Comparison of ENCODE assay signal across 12 mouse cellular contexts in the genomic region with DNA sequence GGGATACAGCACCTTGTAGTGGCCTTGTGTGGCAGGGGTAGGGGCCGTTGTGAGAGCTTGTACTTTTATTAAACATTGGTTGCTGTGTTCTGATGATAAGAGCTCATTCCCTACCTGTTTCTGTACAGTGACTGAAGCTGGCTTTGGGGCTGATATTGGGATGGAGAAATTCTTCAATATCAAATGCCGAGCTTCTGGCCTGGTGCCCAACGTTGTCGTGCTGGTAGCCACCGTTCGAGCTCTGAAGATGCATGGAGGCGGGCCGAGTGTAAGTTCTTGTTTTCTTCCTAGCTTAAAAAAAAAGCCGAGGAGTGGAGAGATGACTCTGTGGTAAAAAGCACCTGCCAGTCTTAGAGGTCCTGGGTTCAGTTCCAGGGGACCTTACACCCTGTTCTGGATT.
"Had no signal": no experiment of that assay in that cellular context is flagged by ENCODE, and none has a peak within 500 bp of the region (broad histone marks: within the 10 kb centered on the region; RNA-seq: fewer than 3 reads in every experiment).

No protein-coding gene starts in this region.

- DNase-seq: gastrocnemius, adult 2 months; gastrocnemius, postnatal 10 days; gastrocnemius, postnatal 25 days; heart, adult 18-20 months; heart, postnatal 10 days; heart, postnatal 4 days; kidney, adult 18-20 months; kidney, adult 8-10 months; kidney, postnatal 10 days; kidney, postnatal 25 days; kidney, postnatal 4 days; liver had no signal
